Mouse (Mus musculus): Measurements from ENCODE around the gene Kbtbd12.

Gene Kbtbd12

GRCm38 (mm10) chr6:88545397-88545790 is 92.4 kb downstream of the Kbtbd12 start:
- no peak for DNase-seq

- DNase-seq, result no peak
These were observed 92.9 kb downstream of the Kbtbd12 start for GRCm38 (mm10) chr6:88544644-88545396.

- no peak for DNase-seq
These were observed 93.5 kb downstream of the Kbtbd12 start for GRCm38 (mm10) chr6:88544241-88544640.

GRCm38 (mm10) chr6:88540093-88540755 is 97.5 kb downstream of the Kbtbd12 start:
- no peak for DNase-seq

- DNase-seq, result no peak
These were observed 107.4 kb downstream of the Kbtbd12 start for GRCm38 (mm10) chr6:88530306-88530705.

GRCm38 (mm10) chr6:88524056-88524455 is 113.7 kb downstream of the Kbtbd12 start:
- DNase-seq, result no peak

GRCm38 (mm10) chr6:88523451-88523850 is 114.3 kb downstream of the Kbtbd12 start:
- DNase-seq, result no peak

GRCm38 (mm10) chr6:88523043-88523442 is 114.7 kb downstream of the Kbtbd12 start:
- no peak for DNase-seq

- no peak for DNase-seq
These were observed 115.1 kb downstream of the Kbtbd12 start for GRCm38 (mm10) chr6:88522606-88523005.

- no peak for DNase-seq
These were observed 115.9 kb downstream of the Kbtbd12 start for GRCm38 (mm10) chr6:88521821-88522220.

GRCm38 (mm10) chr6:88518404-88519263 is 119.1 kb downstream of the Kbtbd12 start, which contains the start of gene Sec61a1:
TSS of gene Sec61a1 (minus strand) at chr6:88518905.
- peak; percentile 93 to 94 for DNase-seq

- peak in 1 of 2 experiments; percentile 22 for DNase-seq
These were observed 119.9 kb downstream of the Kbtbd12 start for GRCm38 (mm10) chr6:88517701-88518403.

GRCm38 (mm10) chr6:88516667-88517066 is 121.1 kb downstream of the Kbtbd12 start:
- no peak for DNase-seq

- DNase-seq, result no peak
These were observed 121.8 kb downstream of the Kbtbd12 start for GRCm38 (mm10) chr6:88515971-88516370.

- DNase-seq, result no peak
These were observed 123.2 kb downstream of the Kbtbd12 start for GRCm38 (mm10) chr6:88514546-88514945.

GRCm38 (mm10) chr6:88513984-88514383 is 123.8 kb downstream of the Kbtbd12 start:
- DNase-seq, result no peak

- DNase-seq, result no peak
These were observed 134.7 kb downstream of the Kbtbd12 start for GRCm38 (mm10) chr6:88503044-88503443.

- DNase-seq, result no peak
These were observed 135.4 kb downstream of the Kbtbd12 start for GRCm38 (mm10) chr6:88502030-88502970.

GRCm38 (mm10) chr6:88500405-88500767 is 137.4 kb downstream of the Kbtbd12 start:
- no peak for DNase-seq

GRCm38 (mm10) chr6:88499481-88500404 is 138.0 kb downstream of the Kbtbd12 start:
- no peak for DNase-seq
